Mouse (Mus musculus) kidney, postnatal 36 days (tissue): ENCODE data around the gene Elavl4.

Source experiments
- DNase-seq, 2 experiments: peaks; one replicate each; pipeline ENCODE4 v3.0.0; 2021 to 2022; ENCODE audit warnings: mixed read lengths in 2 of 2

Gene Elavl4

DNA sequence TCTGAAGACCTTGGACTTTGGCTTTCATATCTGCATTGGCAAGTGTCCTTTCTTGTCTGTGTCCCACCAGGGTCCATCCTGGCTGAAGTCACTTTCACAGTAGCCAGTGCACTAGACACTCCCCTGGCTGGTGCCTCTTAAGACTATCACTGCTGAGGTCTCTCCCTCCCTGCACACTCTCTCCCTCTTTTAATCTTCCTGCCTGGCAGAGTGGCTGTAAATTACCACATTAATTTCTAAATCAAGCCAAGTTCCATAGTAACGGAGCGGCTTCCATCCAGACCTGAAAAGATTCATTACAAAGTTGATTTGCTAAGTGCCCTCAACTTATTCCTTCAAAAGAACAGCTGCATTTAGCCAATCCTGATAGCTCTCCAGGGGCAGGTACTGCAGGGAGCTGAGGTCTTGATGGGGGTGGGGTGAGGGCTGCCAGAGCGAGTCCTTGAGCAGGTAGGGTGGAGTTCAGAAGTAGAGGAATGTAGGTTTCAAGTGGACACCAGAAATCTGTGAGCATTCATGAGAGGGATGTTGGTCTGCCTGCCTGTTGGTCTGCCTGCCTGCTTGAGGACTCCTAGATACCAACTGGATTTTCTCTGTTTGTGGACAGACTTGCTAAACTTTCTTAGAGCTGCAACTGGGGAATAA lies 194.1 kb downstream of the Elavl4 start:
- DNase-seq, result no peak

DNA sequence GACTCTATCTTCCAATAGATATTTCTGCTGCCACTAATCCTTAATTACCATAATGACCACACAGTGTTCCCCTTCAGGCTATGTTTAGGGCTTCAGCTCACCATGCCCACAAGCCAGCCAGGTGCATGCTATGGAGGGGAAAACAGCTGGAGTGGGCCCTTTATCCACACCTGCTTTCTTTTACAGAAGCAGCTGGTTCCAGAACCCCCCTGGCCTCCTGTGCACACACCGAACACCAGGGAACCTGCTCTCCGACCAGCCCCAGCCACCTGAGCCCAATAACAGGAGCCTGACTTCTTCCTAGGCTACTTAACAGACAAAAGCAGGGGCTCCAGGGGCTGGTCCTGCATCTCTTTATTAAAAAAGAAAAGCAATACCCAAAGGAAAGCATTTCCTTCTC lies 195.8 kb downstream of the Elavl4 start:
- DNase-seq, result no peak
